Mouse (Mus musculus) midbrain, embryonic 12.5 days (tissue): ENCODE results near the gene Mlst8. TPM values are rescaled to one million over a fixed set of nuclear protein-coding genes. Genes with fewer than 3 reads are reported as not detected.

Experiments used
- ATAC-seq: fragments of 200-750 bp; cut with Nextera tagmentation; 2 replicates; pipeline ENCODE4 v1.8.0; 2017; ENCODE audit warnings: low read depth, moderate TSS enrichment, moderate library complexity; ENCODE audit not compliant: low FRiP score
- H3K27ac ChIP-seq: fragments of 300-500 bp; sonication (generic); replicated peaks from 2 replicates; pipeline ENCODE4 v1.5.1; 2016; ENCODE audit warnings: mild to moderate bottlenecking
- H3K27me3 ChIP-seq: fragments of 300-500 bp; sonication (generic); 2 replicates; pipeline ENCODE4 v1.6.1; 2016; ENCODE audit warnings: mild to moderate bottlenecking
- H3K36me3 ChIP-seq: fragments of 300-500 bp; sonication (generic); 2 replicates; pipeline ENCODE4 v1.6.1; 2016
- H3K4me1 ChIP-seq: fragments of 300-500 bp; sonication (generic); 2 replicates; pipeline ENCODE4 v1.6.1; 2016
- H3K4me2 ChIP-seq: fragments of 300-500 bp; sonication (generic); replicated peaks from 2 replicates; pipeline ENCODE4 v1.6.1; 2016; ENCODE audit warnings: mild to moderate bottlenecking, moderate library complexity
- H3K4me3 ChIP-seq: fragments of 300-500 bp; sonication (generic); 2 replicates; pipeline ENCODE4 v1.5.1; 2016; ENCODE audit warnings: mild to moderate bottlenecking
- H3K9ac ChIP-seq: fragments of 300-500 bp; sonication (generic); replicated peaks from 2 replicates; pipeline ENCODE4 v1.6.1; 2016; ENCODE audit warnings: mild to moderate bottlenecking, moderate library complexity
- H3K9me3 ChIP-seq: fragments of 300-500 bp; sonication (generic); 2 replicates; pipeline ENCODE4 v1.6.1; 2016; ENCODE audit warnings: mild to moderate bottlenecking
- WGBS: fragments of 180-500 bp; shearing (Covaris S2); methylation state at CpG from one replicate; pipeline ENCODE4 v1.1.7; 2016; 5-methylcytosine and 5-hydroxymethylcytosine counted together
- polyA plus RNA-seq: library from polyadenylated mRNA; unstranded; fragments of >200 nt; fragmentation: Nextera tagmentation; extraction: Ambion mirVana; gene quantifications from 2 replicates; pipeline ENCODE4 v1.2.1, GENCODE M21; 2016

Mlst8 gene
- polyA plus RNA-seq, 1 experiment from 2014 or later, result 37.0 TPM

- Histone ChIP-seq H3K4me3 (no peak overlapping the region), H3K9me3 (no peaks in the 10 kb centered on the region), H3K27ac (0 out of 2 replicates have a peak overlapping the region, but pooled peaks have one; percentile 22), H3K27me3 (peaks cover 5% of the 10 kb centered on the region; the same call in 1 of the 2 replicates), H3K4me1 (peaks cover 8% of the 10 kb centered on the region), H3K36me3 (peaks cover 96% of the 10 kb centered on the region), H3K9ac (no peak overlapping the region; the same call in 1 of the 2 replicates), H3K4me2 (peak overlapping the region; percentile 23; the same call in 1 of the 2 replicates)
- WGBS, result 29% methylated on average over 31 of the region's 36 CpGs
- 0 out of 2 replicates have a peak, but pooled peaks have one; percentile 34 for ATAC-seq
These were observed 27.6 kb upstream of the Mlst8 start for GRCm38 (mm10) chr17:24506332-24507070.

DNA sequence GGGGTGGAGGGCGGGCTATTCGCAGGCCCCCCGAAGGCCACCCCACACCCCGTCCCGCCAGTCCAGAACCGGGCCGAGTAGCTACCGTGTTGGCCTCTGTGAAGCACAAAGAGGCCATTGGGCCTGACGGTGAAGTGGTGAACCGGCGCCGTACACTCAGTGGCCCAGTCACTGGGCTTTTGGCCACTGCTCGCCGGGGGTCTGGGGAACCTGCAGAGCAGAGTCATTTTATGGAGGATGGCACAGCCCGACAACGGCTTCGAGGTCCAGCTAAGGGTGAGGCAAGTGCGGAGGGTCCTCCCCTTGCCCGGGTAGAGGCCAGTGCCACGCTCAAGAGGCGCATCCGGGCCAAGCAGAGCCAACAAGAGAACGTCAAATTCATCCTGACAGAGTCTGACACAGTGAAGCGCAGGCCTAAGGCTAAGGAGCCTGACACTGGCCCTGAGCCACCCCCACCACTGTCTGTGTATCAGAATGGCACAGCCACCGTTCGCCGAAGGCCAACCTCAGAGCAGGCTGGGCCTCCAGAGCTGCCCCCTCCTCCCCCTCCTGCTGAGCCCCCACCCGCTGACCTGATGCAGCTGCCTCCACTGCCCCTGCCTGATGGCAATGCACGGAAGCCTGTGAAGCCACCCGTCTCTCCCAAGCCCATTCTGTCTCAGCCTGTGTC, 26.5 kb upstream of the Mlst8 start:
- peaks cover 96% of the 10 kb centered on the region for H3K36me3 ChIP-seq
- H3K27me3 ChIP-seq, result peaks cover 5% of the 10 kb centered on the region; the same call in 1 of the 2 replicates
- no peak overlapping the region for H3K27ac ChIP-seq
- 89% methylated on average over 30 of the region's 30 CpGs for WGBS
- no peak overlapping the region for H3K9ac ChIP-seq
- ATAC-seq, result no peak
- peaks cover 8% of the 10 kb centered on the region for H3K4me1 ChIP-seq
- H3K9me3 ChIP-seq, result no peaks in the 10 kb centered on the region
- no peak overlapping the region for H3K4me2 ChIP-seq
- H3K4me3 ChIP-seq, result no peak overlapping the region

GRCm38 (mm10) chr17:24504085-24504484, 25.2 kb upstream of the Mlst8 start:
- no peak overlapping the region for H3K4me2 ChIP-seq
- no peak overlapping the region for H3K27ac ChIP-seq
- no peak overlapping the region for H3K9ac ChIP-seq
- H3K9me3 ChIP-seq, result no peaks in the 10 kb centered on the region
- ATAC-seq, result no peak
- 96% methylated on average over 10 of the region's 10 CpGs for WGBS
- peaks cover 8% of the 10 kb centered on the region for H3K4me1 ChIP-seq
- peaks cover 94% of the 10 kb centered on the region for H3K36me3 ChIP-seq
- H3K4me3 ChIP-seq, result no peak overlapping the region
- H3K27me3 ChIP-seq, result peaks cover 5% of the 10 kb centered on the region; the same call in 1 of the 2 replicates

DNA sequence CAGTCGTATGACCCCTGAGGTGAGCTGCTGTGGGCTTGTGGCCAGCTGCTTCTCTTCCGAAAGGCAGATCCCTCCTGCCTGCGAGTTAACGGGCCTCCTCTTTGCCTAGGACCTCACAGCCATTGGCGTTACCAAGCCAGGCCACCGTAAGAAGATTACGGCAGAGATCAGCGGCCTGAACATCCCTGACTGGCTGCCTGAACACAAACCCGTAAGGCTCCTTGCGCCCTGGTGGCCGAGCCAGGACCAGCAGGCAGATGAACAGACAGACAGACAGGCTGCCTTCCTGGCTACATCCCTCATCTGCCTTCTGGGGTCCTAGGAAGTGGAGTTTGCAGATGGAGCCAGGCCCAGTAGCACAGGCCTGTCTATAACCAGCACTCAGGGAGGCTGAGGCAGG, 23.3 kb upstream of the Mlst8 start:
- Histone ChIP-seq H3K4me1 (peaks cover 8% of the 10 kb centered on the region), H3K27ac (no peak overlapping the region), H3K4me2 (no peak overlapping the region), H3K9me3 (no peaks in the 10 kb centered on the region), H3K27me3 (peaks cover 2% of the 10 kb centered on the region; the same call in 1 of the 2 replicates), H3K4me3 (no peak overlapping the region), H3K9ac (no peak overlapping the region), H3K36me3 (peaks cover 95% of the 10 kb centered on the region)
- 25% methylated on average over 11 of the region's 11 CpGs for WGBS
- no peak for ATAC-seq

DNA sequence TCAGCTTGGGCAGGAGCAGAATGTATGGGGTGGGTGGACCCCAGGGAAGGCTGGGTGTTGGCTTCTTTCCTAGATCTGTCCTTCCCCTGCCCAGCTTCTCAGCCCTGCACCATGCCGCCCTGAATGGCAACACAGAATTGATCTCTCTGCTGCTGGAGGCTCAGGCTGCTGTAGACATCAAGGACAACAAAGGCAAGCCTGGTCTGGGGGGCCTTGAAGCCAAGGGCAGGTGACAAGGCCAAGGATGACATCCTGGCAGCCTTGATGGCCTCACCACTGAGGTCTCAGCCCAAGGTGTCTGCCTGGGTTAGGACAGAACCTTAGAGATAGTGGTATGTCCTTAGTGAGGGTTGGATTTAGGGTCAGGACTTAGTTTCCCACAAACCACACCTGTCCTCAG, 17.1 kb upstream of the Mlst8 start:
- Histone ChIP-seq H3K4me2 (no peak overlapping the region), H3K36me3 (peaks cover 48% of the 10 kb centered on the region), H3K27ac (no peak overlapping the region), H3K4me3 (no peak overlapping the region), H3K9me3 (no peaks in the 10 kb centered on the region), H3K4me1 (no peaks in the 10 kb centered on the region), H3K9ac (no peak overlapping the region), H3K27me3 (0 out of 2 replicates have a peak, but pooled peaks cover under 1% of the 10 kb centered on the region)
- no peak for ATAC-seq
- WGBS, result 76% methylated on average over 1 of the region's 1 CpGs

GRCm38 (mm10) chr17:24495443-24495842, 16.6 kb upstream of the Mlst8 start:
- Histone ChIP-seq H3K27me3 (0 out of 2 replicates have a peak, but pooled peaks cover 2% of the 10 kb centered on the region), H3K36me3 (peaks cover 43% of the 10 kb centered on the region), H3K4me3 (no peak overlapping the region), H3K4me1 (peaks cover 4% of the 10 kb centered on the region), H3K9ac (no peak overlapping the region), H3K27ac (no peak overlapping the region), H3K4me2 (no peak overlapping the region), H3K9me3 (no peaks in the 10 kb centered on the region)
- WGBS, result 86% methylated on average over 3 of the region's 3 CpGs
- no peak for ATAC-seq

GRCm38 (mm10) chr17:24494627-24495335, 15.9 kb upstream of the Mlst8 start:
- Histone ChIP-seq H3K27ac (no peak overlapping the region), H3K9ac (no peak overlapping the region; the same call in 1 of the 2 replicates), H3K27me3 (0 out of 2 replicates have a peak, but pooled peaks cover 5% of the 10 kb centered on the region), H3K4me1 (peaks cover 11% of the 10 kb centered on the region), H3K9me3 (no peaks in the 10 kb centered on the region), H3K4me3 (no peak overlapping the region), H3K4me2 (no peak overlapping the region), H3K36me3 (peaks cover 38% of the 10 kb centered on the region)
- WGBS, result 46% methylated on average over 2 of the region's 2 CpGs
- ATAC-seq, result no peak

DNA sequence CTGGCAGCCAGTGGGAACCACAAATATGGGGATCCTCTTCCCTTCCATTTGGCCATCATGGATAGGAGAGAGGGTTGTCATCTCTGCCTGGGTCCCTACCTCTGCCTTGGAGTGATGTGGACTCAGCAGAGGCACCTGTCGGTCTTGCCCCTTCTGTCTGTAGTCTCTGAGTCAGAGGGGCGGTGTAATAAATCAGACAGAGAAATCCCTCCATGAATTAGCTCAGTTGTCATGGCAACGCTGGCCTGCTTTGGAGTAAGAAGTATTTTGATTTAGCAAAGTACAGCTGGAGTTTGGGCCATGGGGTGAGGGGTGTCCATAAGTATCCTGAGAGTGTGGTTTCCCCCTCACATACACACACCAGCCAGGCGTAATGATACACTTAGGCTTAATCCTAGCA, 11.5 kb upstream of the Mlst8 start:
- Histone ChIP-seq H3K4me1 (peaks cover 32% of the 10 kb centered on the region), H3K27me3 (0 out of 2 replicates have a peak, but pooled peaks cover 8% of the 10 kb centered on the region), H3K9me3 (no peaks in the 10 kb centered on the region), H3K27ac (0 out of 2 replicates have a peak overlapping the region, but pooled peaks have one; percentile 90), H3K4me2 (peak overlapping the region; percentile 83), H3K4me3 (0 out of 2 replicates have a peak overlapping the region, but pooled peaks have one; percentile 70), H3K36me3 (no peaks in the 10 kb centered on the region), H3K9ac (0 out of 2 replicates have a peak overlapping the region, but pooled peaks have one; percentile 87)
- no peak for ATAC-seq
- WGBS, result 69% methylated on average over 4 of the region's 4 CpGs

DNA sequence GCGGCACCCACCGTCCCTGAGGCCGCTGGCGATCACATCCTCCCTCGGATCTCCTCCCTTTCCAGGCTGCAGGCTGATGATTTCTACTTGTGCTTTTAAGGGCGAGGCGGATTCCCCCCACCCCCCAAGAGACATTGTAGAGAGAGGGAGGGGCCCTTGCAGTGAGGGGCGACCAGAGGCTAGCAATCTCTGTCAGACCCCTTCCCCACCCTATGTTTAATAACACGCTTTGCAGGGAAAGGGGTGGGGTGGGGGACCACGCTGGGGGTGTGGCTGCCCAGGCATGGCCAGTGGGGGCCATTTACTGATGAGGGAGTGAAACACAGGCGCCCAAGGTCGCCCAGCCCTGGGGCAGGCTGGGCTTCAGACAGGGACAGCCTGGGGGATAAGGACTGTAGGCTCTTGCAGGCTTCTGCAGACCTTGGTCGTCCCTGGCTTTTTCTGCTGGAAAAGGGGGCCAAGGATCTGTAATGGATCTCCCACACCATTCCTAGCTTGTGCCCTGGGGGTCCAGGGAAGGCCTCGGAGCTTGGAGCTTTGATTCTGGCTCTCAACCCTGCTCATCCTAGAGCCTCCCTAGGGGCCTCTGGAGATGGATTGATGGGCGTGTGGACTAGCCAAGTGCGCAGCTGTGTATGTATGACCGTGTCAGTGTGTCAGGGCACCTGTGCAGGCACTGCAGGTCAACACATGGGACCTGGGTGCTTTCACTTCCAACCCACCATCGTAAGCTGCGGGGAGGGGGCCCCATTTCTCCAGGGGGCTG, 10.6 kb upstream of the Mlst8 start:
- H3K36me3 ChIP-seq, result no peaks in the 10 kb centered on the region
- peak overlapping the region; percentile 90 for H3K27ac ChIP-seq
- ATAC-seq, result peak; percentile 59
- H3K9ac ChIP-seq, result peak overlapping the region; percentile 87
- H3K9me3 ChIP-seq, result no peaks in the 10 kb centered on the region
- H3K4me1 ChIP-seq, result peaks cover 34% of the 10 kb centered on the region
- H3K4me3 ChIP-seq, result peak overlapping the region; percentile 70
- 0 out of 2 replicates have a peak, but pooled peaks cover 8% of the 10 kb centered on the region for H3K27me3 ChIP-seq
- H3K4me2 ChIP-seq, result peak overlapping the region; percentile 83
- 13% methylated on average over 19 of the region's 19 CpGs for WGBS

GRCm38 (mm10) chr17:24488662-24489264, 9.9 kb upstream of the Mlst8 start:
- under 1% methylated on average over 58 of the region's 81 CpGs for WGBS
- ATAC-seq, result peak; percentile 75

More at GRCm38 (mm10) chr17:24488662-24489264, 9.9 kb upstream of the Mlst8 start:
- Histone ChIP-seq H3K9me3 (no peaks in the 10 kb centered on the region), H3K4me1 (peaks cover 34% of the 10 kb centered on the region), H3K9ac (peak overlapping the region; percentile 87), H3K36me3 (no peaks in the 10 kb centered on the region), H3K27me3 (0 out of 2 replicates have a peak, but pooled peaks cover 8% of the 10 kb centered on the region), H3K4me2 (peak overlapping the region; percentile 83), H3K27ac (peak overlapping the region; percentile 90), H3K4me3 (peak overlapping the region; percentile 70)
